Mouse (Mus musculus) cortical plate, adult 2 months (tissue): ENCODE results near the gene Golim4.

Experiments used
- CTCF ChIP-seq: fragments of 200-500 bp; IDR thresholded peaks from 2 replicates; pipeline ENCODE4 v1.5.1; 2011; ENCODE audit warnings: mild to moderate bottlenecking, control low read depth, low read length; ENCODE audit not compliant: insufficient read depth; ENCODE audit errors: extremely low read depth
- POLR2A ChIP-seq: fragments of 200-500 bp; IDR thresholded peaks from 2 replicates; pipeline ENCODE4 v1.6.1; 2011; ENCODE audit warnings: mild to moderate bottlenecking, low read length, control low read depth; ENCODE audit not compliant: insufficient read depth; ENCODE audit errors: extremely low read depth

DNA sequence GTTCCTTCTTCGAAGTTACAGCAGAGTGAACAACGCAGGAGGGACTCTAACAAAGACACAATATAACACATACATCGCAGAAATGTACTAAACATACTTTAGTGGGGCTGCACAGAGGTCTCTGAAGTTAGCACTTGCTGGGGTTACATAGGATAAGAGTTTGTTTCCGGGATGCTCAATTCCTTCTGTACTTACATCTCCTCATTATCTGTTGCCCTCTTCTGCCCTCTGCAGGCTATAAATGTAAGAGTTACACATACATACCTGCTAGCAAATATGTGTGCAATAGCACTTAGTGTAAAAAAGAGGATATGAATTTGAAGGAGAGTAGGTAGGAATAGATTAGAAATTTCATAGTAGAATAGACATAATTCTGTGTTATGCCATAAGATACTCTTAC lies 44.4 kb upstream of the Golim4 start:
- TF ChIP-seq POLR2A = no peak
- peak; percentile 31; the same call in 1 of the 2 replicates for TF ChIP-seq CTCF
